Mouse (Mus musculus) left cerebral cortex, adult 2 months (tissue): ENCODE measurements at regions not wholly inside any gene's neighbourhood (a gene's known extent, or its start where the extent isn't known, plus 50 kb on each side); places are given as distances from the start of the nearest gene placed in this dataset.

ENCODE experiments used
- DNase-seq, 2 experiments: peaks; one replicate each; pipeline ENCODE4 v3.0.0; 2021 to 2022; ENCODE audit warnings: low spot score in 2 of 2, mixed read lengths in 1 of 2; ENCODE audit errors: extremely low spot score in 1 of 2
- H3K27ac ChIP-seq: fragments of 200-600 bp; 2 replicates; pipeline ENCODE4 v1.8.1; 2022
- H3K4me3 ChIP-seq: fragments of 200-600 bp; 2 replicates; pipeline ENCODE4 v1.8.1; 2022
- CTCF ChIP-seq: fragments of 200-600 bp; IDR thresholded peaks from 2 replicates; pipeline ENCODE4 v1.8.1; 2022; ENCODE audit warnings: antibody characterized with exemption, mild to moderate bottlenecking, moderate library complexity
- intact Hi-C: fragments of 180-260 bp; cut with DNase I; formaldehyde crosslinking; loops from one replicate; pipeline ENCODE4 v1.15.1; 2025

DNA sequence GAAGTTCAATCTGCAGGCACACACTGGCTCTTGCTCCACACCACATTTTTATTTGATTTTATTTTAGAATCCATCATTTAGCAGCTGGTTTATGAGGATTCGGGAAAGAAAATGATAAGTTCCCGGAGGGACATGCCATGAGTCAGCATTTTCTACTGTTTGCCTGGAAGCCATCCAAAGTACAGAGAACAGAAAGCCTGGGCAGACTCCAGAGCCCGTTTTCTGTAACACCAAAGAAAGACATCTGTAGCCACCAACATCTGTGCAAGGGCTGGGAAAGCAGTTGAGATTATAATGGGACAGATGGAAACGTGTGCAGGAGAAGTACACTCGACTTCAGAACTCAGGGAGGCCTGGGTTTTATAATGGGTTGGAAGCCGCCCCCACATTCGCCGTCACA lies 62.8 kb upstream of the Pum3 start:
- DNase-seq: no peak
- Histone ChIP-seq H3K4me3 (no peak overlapping the region), H3K27ac (no peak overlapping the region)
- no peak for TF ChIP-seq CTCF
- intact Hi-C loops: no loop called here

DNA sequence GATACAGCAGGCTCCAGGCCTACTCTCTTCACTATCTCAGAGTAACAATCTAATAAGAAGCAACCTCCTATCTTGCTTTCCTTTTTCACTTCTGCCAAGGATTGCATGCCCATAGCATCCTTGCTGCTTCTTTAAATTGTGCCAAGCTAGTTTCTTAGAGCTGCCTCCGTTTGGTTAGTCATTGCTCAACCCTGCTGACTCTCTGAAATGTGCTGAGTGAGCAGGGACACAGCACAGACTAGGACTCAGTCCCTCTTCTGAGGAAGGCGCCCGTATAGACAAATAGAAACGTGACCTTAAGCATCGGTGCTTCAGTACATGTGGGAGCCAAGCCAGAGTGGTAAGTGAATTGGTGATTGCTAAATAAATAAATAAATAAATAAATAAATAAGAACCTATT lies 62.2 kb upstream of the Pum3 start:
- H3K27ac ChIP-seq: no peak overlapping the region; the same call in 1 of the 2 replicates
- DNase-seq: no peak
- TF ChIP-seq CTCF: no peak
- H3K4me3 ChIP-seq: no peak overlapping the region
- intact Hi-C loops: no loop called here

DNA sequence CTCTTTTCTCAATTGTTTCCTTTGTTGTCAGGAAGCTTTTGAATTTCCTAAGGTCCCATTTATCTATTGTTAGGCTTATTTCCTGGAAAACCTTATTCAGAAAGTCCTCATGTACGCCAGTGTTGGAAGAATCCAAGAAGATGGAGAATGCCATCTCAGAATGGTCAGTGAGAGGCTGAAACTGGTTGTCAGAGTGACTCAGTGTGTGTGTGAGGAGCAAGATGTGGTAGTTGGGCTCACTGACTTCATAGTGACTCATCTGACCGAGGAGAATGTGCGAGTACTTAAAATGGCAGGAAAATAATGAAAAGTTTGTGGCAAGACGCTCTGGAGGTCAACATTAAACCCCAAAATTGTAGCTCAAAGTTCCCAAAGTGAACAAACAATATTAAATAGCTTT lies 59.4 kb upstream of the Pum3 start:
- H3K4me3 ChIP-seq: no peak overlapping the region
- no peak overlapping the region for H3K27ac ChIP-seq
- TF ChIP-seq CTCF: no peak
- intact Hi-C loops: no loop called here
- DNase-seq: no peak
